Mouse (Mus musculus): ENCODE results near the gene Grsf1. TPM values are rescaled to one million over a fixed set of nuclear protein-coding genes. Genes with fewer than 3 reads are reported as not detected.

The Grsf1 gene
- polyA plus RNA-seq, 1 experiment: 12.0 TPM

DNA sequence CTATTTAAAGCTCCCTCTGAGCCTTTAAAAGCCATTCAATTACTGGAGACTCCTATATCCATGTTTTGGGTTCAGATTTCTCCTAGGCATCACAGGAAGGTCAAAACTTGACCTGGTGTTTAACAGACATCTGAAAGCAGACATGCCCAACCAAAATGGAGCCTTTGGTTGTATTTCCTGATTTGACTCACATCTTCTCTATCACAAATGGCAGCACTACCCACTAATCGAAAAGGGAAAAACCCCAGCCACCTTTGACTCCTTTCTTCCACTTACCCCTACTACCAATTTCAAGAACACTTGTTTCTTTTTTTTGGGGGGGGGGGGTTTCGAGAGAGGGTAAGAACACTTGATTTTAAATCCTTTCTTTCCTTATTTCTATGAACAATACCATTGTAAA lies 41.0 kb upstream of the Grsf1 start:
- H3K27me3 ChIP-seq (ENCODE audit: control insufficient read depth, insufficient read depth, low read length): no peaks in the 10 kb centered on the region
- no peak overlapping the region for H3K27ac ChIP-seq (ENCODE audit: insufficient read depth, low read length)
- DNase-seq (ENCODE audit: low read depth in 1 of 2, low spot score in 2 of 2): no peak
- TF ChIP-seq CTCF (IDR thresholded peaks at IDR 0.05; ENCODE audit: extremely low read depth, insufficient read depth, insufficient read length, insufficient replicate concordance): no peak
- no peak for TF ChIP-seq POLR2A (IDR thresholded peaks at IDR 0.05; ENCODE audit: low read depth, low read length)
- no peak overlapping the region for H3K4me3 ChIP-seq (ENCODE audit: extremely low read depth, insufficient read depth, insufficient read length)
- 76% methylated on average over 2 of the region's 2 CpGs for WGBS
- H3K4me1 ChIP-seq (ENCODE audit: control insufficient read depth, insufficient read depth, insufficient read length): peaks cover 8% of the 10 kb centered on the region
- H3K36me3 ChIP-seq (ENCODE audit: control insufficient read depth, insufficient read depth, low read length): no peaks in the 10 kb centered on the region

DNA sequence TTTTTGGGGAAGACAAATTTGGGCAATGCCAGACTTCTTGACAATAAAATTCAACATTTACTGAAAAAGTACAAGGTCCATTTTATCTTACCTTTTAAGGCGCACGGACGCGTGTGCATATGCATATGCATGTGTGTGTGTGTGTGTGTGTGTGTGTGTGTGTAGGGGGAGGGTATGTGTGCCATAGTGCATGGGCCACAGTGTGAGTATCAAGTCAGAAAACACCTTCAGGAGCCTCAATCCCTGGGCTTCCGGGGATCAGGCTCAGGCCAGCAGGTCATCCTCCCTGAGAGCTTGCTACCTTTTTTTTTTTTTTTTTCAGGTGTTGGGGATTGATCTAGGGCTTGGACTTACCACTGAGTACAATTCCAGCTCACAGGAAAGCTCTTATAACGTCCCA lies 36.4 kb upstream of the Grsf1 start:
- Histone ChIP-seq H3K27ac (ENCODE audit: insufficient read depth, low read length) (no peak overlapping the region), H3K36me3 (ENCODE audit: control insufficient read depth, insufficient read depth, low read length) (no peaks in the 10 kb centered on the region), H3K4me1 (ENCODE audit: control insufficient read depth, insufficient read depth, insufficient read length) (no peaks in the 10 kb centered on the region), H3K27me3 (ENCODE audit: control insufficient read depth, insufficient read depth, low read length) (no peaks in the 10 kb centered on the region), H3K4me3 (ENCODE audit: extremely low read depth, insufficient read depth, insufficient read length) (no peak overlapping the region)
- DNase-seq (ENCODE audit: low read depth in 1 of 2, low spot score in 2 of 2): no peak
- TF ChIP-seq POLR2A (IDR thresholded peaks at IDR 0.05; ENCODE audit: low read depth, low read length): no peak
- TF ChIP-seq CTCF (IDR thresholded peaks at IDR 0.05; ENCODE audit: extremely low read depth, insufficient read depth, insufficient read length, insufficient replicate concordance): no peak
- WGBS: 83% methylated on average over 6 of the region's 6 CpGs

DNA sequence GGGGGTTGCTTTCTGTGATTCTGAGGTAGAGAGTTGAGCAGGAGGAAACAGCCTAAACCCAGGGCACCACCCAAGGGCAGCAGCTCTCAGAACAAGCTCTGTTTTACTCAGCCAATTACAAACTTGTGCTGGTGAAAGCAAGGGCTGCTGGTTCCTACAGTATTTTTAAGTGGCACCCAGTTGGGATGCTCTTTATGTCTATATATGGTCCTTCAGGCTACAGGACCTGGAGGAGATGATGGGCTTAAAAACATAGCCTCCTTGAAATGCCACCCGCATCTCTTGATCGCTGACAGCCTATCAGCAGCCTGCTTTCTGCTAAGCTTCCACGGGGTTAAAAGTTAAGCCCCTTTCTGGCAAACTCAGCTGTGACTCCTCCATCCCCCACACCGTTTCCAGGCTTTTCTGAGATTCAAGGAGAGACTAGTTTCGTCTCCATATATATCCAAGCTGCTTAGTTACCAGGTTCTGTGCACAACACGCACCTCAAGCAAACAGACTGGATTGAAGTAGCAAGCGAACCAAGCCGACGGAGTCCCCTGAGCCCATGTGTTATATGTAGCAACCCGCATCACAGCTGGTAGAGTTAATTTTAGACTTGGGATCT lies 35.8 kb upstream of the Grsf1 start:
- no peak for TF ChIP-seq CTCF (IDR thresholded peaks at IDR 0.05; ENCODE audit: extremely low read depth, insufficient read depth, insufficient read length, insufficient replicate concordance)
- TF ChIP-seq POLR2A (IDR thresholded peaks at IDR 0.05; ENCODE audit: low read depth, low read length): no peak
- H3K4me1 ChIP-seq (ENCODE audit: control insufficient read depth, insufficient read depth, insufficient read length): no peaks in the 10 kb centered on the region
- DNase-seq (ENCODE audit: low read depth in 1 of 2, low spot score in 2 of 2): no peak
- H3K27ac ChIP-seq (ENCODE audit: insufficient read depth, low read length): no peak overlapping the region
- no peaks in the 10 kb centered on the region for H3K36me3 ChIP-seq (ENCODE audit: control insufficient read depth, insufficient read depth, low read length)
- no peak overlapping the region for H3K4me3 ChIP-seq (ENCODE audit: extremely low read depth, insufficient read depth, insufficient read length)
- H3K27me3 ChIP-seq (ENCODE audit: control insufficient read depth, insufficient read depth, low read length): no peaks in the 10 kb centered on the region
- 72% methylated on average over 10 of the region's 10 CpGs for WGBS

DNA sequence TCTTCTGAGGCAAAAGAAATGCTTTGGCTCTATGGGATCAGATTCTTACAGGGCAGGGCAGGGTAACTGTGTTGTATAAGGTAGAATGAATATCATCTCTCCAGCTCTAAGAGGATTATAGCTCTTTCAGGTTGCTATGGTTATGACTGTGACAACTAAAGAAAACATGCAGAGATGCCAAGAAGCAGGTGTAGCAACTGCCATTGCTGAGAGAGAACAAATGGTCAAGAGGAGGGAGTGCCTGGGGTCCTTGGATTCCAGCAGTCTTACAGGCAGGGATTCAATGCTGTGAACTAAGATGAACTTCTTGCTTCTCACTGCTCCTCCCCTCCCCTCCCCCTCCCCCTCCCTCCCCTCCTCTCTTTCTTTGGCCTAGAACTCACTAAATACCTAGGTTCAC lies 35.2 kb upstream of the Grsf1 start:
- H3K27me3 ChIP-seq (ENCODE audit: control insufficient read depth, insufficient read depth, low read length): no peaks in the 10 kb centered on the region
- TF ChIP-seq POLR2A (IDR thresholded peaks at IDR 0.05; ENCODE audit: low read depth, low read length) (no peak), CTCF (IDR thresholded peaks at IDR 0.05; ENCODE audit: extremely low read depth, insufficient read depth, insufficient read length, insufficient replicate concordance) (no peak)
- DNase-seq (ENCODE audit: low read depth in 1 of 2, low spot score in 2 of 2): no peak
- H3K4me3 ChIP-seq (ENCODE audit: extremely low read depth, insufficient read depth, insufficient read length): no peak overlapping the region
- no peak overlapping the region for H3K27ac ChIP-seq (ENCODE audit: insufficient read depth, low read length)
- no peaks in the 10 kb centered on the region for H3K4me1 ChIP-seq (ENCODE audit: control insufficient read depth, insufficient read depth, insufficient read length)
- H3K36me3 ChIP-seq (ENCODE audit: control insufficient read depth, insufficient read depth, low read length): no peaks in the 10 kb centered on the region

DNA sequence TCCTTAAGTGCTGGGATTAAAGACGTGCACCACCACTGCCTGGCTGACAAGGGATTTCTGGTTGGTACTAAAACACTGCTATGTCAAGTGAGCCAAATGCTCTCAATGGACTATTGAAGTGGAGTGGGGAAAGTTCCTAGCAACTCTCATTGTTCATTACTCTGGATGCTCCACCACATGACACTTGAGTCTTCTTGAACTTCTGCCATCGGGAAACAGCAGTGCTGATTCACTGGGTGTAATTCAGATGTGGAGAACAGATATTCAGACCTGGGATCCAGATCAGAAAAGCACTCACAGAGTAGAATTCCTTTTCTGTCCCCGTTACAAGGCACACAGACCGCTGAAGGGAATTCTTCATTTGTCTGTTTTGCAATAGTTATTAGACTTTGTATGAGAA lies 27.6 kb upstream of the Grsf1 start:
- TF ChIP-seq POLR2A (IDR thresholded peaks at IDR 0.05; ENCODE audit: low read depth, low read length) (no peak), CTCF (IDR thresholded peaks at IDR 0.05; ENCODE audit: extremely low read depth, insufficient read depth, insufficient read length, insufficient replicate concordance) (no peak)

DNA sequence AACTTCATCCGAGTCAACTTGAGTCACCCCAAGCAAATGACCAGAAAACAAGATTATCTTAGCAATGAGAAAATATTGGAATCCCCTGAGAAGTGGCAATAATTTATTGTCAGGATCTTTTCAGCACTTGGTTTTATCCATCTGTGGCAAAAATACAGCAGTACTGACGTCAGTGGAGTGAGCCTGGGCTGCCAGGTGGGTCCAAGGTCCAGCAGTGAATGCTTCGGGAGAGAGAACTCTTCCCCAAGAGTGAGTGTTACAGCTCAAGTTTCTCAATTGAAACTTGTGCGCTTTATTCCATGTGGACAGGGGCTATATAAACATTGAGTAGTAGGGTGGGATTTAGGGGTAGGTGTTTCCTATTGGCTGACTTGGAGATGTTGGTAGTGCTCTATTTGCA lies 26.1 kb upstream of the Grsf1 start:
- no peak overlapping the region for H3K4me3 ChIP-seq (ENCODE audit: extremely low read depth, insufficient read depth, insufficient read length)
- H3K27ac ChIP-seq (ENCODE audit: insufficient read depth, low read length): no peak overlapping the region
- H3K4me1 ChIP-seq (ENCODE audit: control insufficient read depth, insufficient read depth, insufficient read length): no peaks in the 10 kb centered on the region
- TF ChIP-seq CTCF (IDR thresholded peaks at IDR 0.05; ENCODE audit: extremely low read depth, insufficient read depth, insufficient read length, insufficient replicate concordance) (no peak), POLR2A (IDR thresholded peaks at IDR 0.05; ENCODE audit: low read depth, low read length) (no peak)
- no peaks in the 10 kb centered on the region for H3K27me3 ChIP-seq (ENCODE audit: control insufficient read depth, insufficient read depth, low read length)
- WGBS: 77% methylated on average over 4 of the region's 4 CpGs
- H3K36me3 ChIP-seq (ENCODE audit: control insufficient read depth, insufficient read depth, low read length): no peaks in the 10 kb centered on the region
- DNase-seq (ENCODE audit: low read depth in 1 of 2, low spot score in 2 of 2): no peak

More for the DNA sequence above, 27.6 kb upstream of the Grsf1 start:
- Histone ChIP-seq H3K27ac (ENCODE audit: insufficient read depth, low read length) (no peak overlapping the region), H3K4me3 (ENCODE audit: extremely low read depth, insufficient read depth, insufficient read length) (no peak overlapping the region), H3K27me3 (ENCODE audit: control insufficient read depth, insufficient read depth, low read length) (no peaks in the 10 kb centered on the region), H3K36me3 (ENCODE audit: control insufficient read depth, insufficient read depth, low read length) (no peaks in the 10 kb centered on the region), H3K4me1 (ENCODE audit: control insufficient read depth, insufficient read depth, insufficient read length) (no peaks in the 10 kb centered on the region)
- no peak for DNase-seq (ENCODE audit: low read depth in 1 of 2, low spot score in 2 of 2)
- 85% methylated on average over 4 of the region's 4 CpGs for WGBS

DNA sequence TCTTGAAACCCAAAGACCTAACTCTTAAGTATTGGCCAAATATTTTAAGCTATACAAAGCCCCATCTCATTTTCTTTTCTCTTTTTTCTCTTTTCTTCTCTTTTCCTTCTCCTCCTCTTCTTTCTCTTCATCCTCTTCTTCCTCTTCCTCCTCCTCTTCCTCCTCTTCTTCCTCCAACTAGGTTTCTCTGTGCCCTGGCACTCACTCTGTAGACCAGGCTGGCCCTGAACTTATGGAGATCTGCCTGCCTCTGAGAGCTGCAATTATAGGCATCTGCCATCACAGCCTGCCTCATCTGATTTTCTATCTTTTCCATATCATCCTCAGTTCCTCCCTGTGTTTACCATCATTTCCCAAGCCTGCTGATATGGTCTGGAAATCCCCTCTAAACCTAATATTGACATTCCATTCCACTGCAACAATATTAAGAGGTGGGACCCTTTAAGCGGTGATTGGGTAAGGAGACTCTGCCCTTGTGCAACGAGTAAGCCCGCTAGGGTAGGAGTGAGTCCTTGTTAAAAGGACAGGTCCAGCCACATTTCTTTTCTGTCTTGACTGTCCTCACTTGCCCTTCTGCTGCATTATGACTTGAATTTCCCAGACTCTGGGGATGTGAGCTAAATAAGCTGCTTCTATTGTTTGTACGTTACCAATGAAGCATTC lies 23.4 kb upstream of the Grsf1 start:
- no peak overlapping the region for H3K27ac ChIP-seq (ENCODE audit: insufficient read depth, low read length)
- 88% methylated on average over 4 of the region's 4 CpGs for WGBS

More for the DNA sequence above, 23.4 kb upstream of the Grsf1 start:
- Histone ChIP-seq H3K4me3 (ENCODE audit: extremely low read depth, insufficient read depth, insufficient read length) (no peak overlapping the region), H3K4me1 (ENCODE audit: control insufficient read depth, insufficient read depth, insufficient read length) (no peaks in the 10 kb centered on the region), H3K36me3 (ENCODE audit: control insufficient read depth, insufficient read depth, low read length) (no peaks in the 10 kb centered on the region), H3K27me3 (ENCODE audit: control insufficient read depth, insufficient read depth, low read length) (no peaks in the 10 kb centered on the region)
- no peak for TF ChIP-seq CTCF (IDR thresholded peaks at IDR 0.05; ENCODE audit: extremely low read depth, insufficient read depth, insufficient read length, insufficient replicate concordance)
- TF ChIP-seq POLR2A (IDR thresholded peaks at IDR 0.05; ENCODE audit: low read depth, low read length): no peak
- no peak for DNase-seq (ENCODE audit: low read depth in 1 of 2, low spot score in 2 of 2)
